Mouse (Mus musculus) thymus, adult 2 months (tissue): ENCODE results near the gene Trmt2a. TPM values are rescaled to one million over a fixed set of nuclear protein-coding genes. Genes with fewer than 3 reads are reported as not detected.
A peak's percentile ranks its signal among the peaks of the same experiment; 100 is the strongest.

Experiments
- DNase-seq: peaks from one replicate; pipeline ENCODE4 v3.0.0; 2021
- H3K27ac ChIP-seq: fragments of 200-500 bp; 2 replicates; pipeline ENCODE4 v1.5.1; 2012; ENCODE audit warnings: low read length, control low read depth; ENCODE audit not compliant: control insufficient read depth, insufficient read depth
- H3K27me3 ChIP-seq: fragments of 200-500 bp; 2 replicates; pipeline ENCODE4 v1.6.1; 2012; ENCODE audit warnings: mild to moderate bottlenecking, low read length, moderate library complexity, mixed read lengths; ENCODE audit not compliant: control insufficient read depth, insufficient read depth
- H3K36me3 ChIP-seq: fragments of 200-500 bp; 2 replicates; pipeline ENCODE4 v1.6.1; 2012; ENCODE audit warnings: mild to moderate bottlenecking, low read length, moderate library complexity; ENCODE audit not compliant: control insufficient read depth, insufficient read depth
- H3K4me1 ChIP-seq: fragments of 200-500 bp; replicated peaks from 2 replicates; pipeline ENCODE4 v1.6.1; 2012; ENCODE audit warnings: low read length; ENCODE audit not compliant: control insufficient read depth, insufficient read depth
- H3K4me3 ChIP-seq: fragments of 200-500 bp; 2 replicates; pipeline ENCODE4 v1.5.1; 2012; ENCODE audit warnings: mild to moderate bottlenecking, low read length, control low read depth, moderate library complexity; ENCODE audit not compliant: control insufficient read depth, insufficient read depth
- CTCF ChIP-seq: fragments of 200-500 bp; IDR thresholded peaks from 2 replicates; pipeline ENCODE4 v1.5.1; 2012; ENCODE audit warnings: mild to moderate bottlenecking, control low read depth, low read length, moderate library complexity, borderline replicate concordance; ENCODE audit not compliant: control insufficient read depth, poor library complexity, insufficient read depth; ENCODE audit errors: extremely low read depth
- POLR2A ChIP-seq: fragments of 200-500 bp; IDR thresholded peaks from 2 replicates; pipeline ENCODE4 v1.6.1; 2012; ENCODE audit warnings: mild to moderate bottlenecking, low read length, control low read depth, moderate library complexity; ENCODE audit not compliant: control insufficient read depth, poor library complexity, insufficient read depth; ENCODE audit errors: extremely low read depth
- WGBS: fragments of 180-500 bp; shearing (Covaris S2); methylation state at CpG from one replicate; pipeline ENCODE4 v1.1.7; 2018; 5-methylcytosine and 5-hydroxymethylcytosine counted together
- polyA plus RNA-seq: library from polyadenylated mRNA; depleted of rRNA; stranded (reverse); fragments of >200 nt; gene quantifications from 2 replicates; pipeline ENCODE4 v1.2.3, GENCODE M21; 2012

The Trmt2a gene
- polyA plus RNA-seq, 1 experiment, result 98.4 TPM

DNA sequence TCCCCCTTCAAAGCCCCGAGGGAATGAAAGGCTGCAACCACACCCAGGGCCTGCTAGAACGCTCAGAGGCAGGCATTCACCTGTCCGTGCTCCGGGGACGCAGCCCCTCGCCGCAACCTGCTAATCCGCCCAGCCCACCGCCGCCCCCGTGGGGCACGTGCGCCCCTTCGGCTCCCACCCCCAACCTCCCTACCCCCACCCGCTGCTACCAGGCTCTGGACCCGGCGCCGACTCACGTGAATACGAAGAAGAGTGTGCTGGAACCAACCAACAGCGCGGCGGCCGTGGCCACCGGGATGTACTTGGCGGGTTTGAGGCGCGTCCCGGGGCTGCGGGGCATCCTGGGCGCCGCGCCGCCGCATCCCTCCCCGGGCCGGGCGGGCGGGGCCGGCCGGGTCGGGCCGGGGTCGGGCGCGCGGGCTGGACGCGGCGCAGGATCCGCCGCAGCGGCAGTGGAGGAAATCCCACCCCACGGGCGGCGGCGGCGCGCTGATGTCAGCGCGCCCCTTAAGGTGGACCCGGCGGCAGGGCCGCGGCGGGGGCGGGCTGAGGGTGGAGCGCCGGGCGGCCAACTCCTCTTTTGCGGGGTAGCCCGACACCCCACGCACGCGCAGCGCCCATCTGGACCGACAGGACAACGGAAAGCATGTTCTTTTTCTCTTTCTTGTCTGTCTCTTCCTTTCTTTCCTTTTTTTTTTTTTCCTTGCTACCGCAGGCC, 13.6 kb upstream of the Trmt2a start, which contains the start of gene Zdhhc8:
Gene Zdhhc8, minus strand, starts transcription at position 466 of the 718 bp plus-strand sequence.
- DNase-seq, result peak; percentile 65
- WGBS, result under 1% methylated on average over 73 of the region's 79 CpGs

DNA sequence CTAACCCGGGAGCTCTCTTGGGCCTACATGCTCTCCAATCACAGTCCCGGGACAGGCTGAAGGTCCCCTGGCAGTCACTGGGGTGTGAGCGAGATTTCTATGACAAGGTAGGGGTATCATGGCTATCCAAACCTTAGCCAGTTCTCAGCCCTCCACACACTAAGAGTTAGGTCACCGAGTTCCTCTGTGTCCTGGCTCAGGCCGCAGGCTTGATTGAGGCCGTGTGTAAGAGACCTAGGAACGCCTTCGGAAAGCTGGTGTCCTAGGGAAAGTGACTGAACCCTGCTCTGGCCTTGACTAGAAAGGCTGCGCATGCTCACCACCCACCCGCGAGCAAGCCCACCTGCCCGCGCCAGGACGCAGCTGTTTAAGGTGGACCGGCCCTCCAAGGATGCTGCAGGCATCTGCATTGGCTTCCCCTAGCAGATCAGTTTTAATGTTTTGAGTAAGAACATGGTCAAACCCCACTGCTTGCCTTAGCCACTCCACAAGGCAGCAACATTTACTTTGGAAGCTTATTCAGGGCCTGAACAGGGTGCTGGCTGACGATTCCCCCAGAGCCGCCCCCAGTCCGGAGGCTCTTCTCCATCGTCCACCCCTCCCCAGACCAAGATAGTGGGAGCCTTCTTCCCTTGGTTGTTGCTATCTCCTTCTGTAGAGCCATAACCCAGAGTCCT, 13.0 kb upstream of the Trmt2a start:
- TF ChIP-seq CTCF, result no peak
- no peak for TF ChIP-seq POLR2A
- peak overlapping the region; percentile 72; the same call in 1 of the 2 replicates for H3K27ac ChIP-seq
- H3K4me1 ChIP-seq, result peaks cover 43% of the 10 kb centered on the region
- peak overlapping the region; percentile 80 for H3K4me3 ChIP-seq
- peaks cover 12% of the 10 kb centered on the region for H3K36me3 ChIP-seq
- 21% methylated on average over 19 of the region's 19 CpGs for WGBS
- DNase-seq, result peak; percentile 61
- no peaks in the 10 kb centered on the region for H3K27me3 ChIP-seq

More for the DNA sequence above, 13.6 kb upstream of the Trmt2a start, which contains the start of gene Zdhhc8:
- no peak for TF ChIP-seq POLR2A
- TF ChIP-seq CTCF, result 0 out of 2 replicates have a peak, but pooled peaks have one; percentile 5
- Histone ChIP-seq H3K27me3 (no peaks in the 10 kb centered on the region), H3K36me3 (peaks cover 5% of the 10 kb centered on the region), H3K4me1 (peaks cover 50% of the 10 kb centered on the region), H3K4me3 (peak within 1 kb of the TSS; percentile 80), H3K27ac (peak within 1 kb of the TSS; percentile 85)

DNA sequence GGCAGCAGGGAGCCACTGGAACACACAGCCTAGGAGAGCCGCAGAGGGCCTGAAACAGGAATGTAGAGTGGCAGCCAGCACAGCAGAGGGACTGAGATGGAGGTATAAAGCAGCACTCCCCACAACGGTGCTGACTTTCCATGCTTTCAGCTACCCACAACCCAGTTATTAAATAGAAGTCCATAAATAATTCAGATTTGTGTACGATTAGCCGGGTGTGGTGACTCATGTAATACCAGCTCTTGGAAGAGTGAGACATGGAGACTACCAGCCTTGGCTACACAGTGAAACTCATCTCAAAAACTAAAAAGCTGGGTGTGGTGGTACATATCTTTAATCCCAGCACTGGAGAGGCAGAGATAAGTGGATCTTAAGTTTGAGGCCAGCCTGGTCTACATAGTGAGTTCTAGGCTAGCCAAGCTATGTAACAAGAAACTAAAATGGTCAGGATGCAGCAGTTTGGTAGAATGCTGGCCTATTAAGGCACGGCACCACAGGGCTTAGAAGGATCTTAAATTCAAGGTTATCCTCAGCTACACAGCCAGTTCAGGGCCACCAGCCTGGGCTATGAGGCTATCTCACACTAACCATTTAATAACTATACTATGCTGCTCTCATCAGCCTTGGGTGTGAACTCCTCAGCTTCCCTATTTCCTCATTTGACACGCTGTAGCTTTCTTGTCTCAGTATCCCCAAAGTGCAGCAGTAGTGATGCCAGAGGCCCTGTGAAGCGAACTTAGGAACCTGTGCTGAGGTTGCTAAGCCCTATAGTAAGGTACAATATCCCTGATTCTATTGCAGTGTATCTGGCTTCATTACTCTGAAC, 11.6 kb upstream of the Trmt2a start:
- Histone ChIP-seq H3K27me3 (no peaks in the 10 kb centered on the region), H3K27ac (no peak overlapping the region), H3K36me3 (peaks cover 25% of the 10 kb centered on the region), H3K4me3 (no peak overlapping the region), H3K4me1 (peaks cover 29% of the 10 kb centered on the region)
- no peak for TF ChIP-seq POLR2A
- no peak for TF ChIP-seq CTCF
- no peak for DNase-seq
- 95% methylated on average over 7 of the region's 7 CpGs for WGBS

DNA sequence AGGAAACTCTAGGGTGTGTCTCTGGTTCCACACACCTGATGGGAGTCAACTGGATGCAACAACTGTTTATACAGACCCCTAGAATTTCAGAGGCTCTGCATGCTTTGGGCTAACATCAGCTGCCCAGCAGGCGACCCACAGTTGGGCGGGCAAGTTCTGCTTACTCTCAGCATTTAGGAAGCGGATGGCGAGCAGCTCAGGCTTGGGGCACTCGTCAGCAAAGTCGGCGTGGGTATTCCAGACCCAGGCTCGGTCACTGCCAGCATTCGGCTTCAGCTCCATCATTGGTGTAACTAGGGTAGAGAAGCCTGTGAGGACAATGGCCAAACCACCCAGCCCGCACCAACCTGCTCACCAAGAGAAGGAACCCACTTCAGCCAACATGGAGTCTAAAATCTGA, 6.9 kb upstream of the Trmt2a start:
- Histone ChIP-seq H3K27ac (no peak overlapping the region), H3K36me3 (peaks cover 62% of the 10 kb centered on the region), H3K4me1 (no peaks in the 10 kb centered on the region), H3K4me3 (no peak overlapping the region), H3K27me3 (no peaks in the 10 kb centered on the region)
- 97% methylated on average over 10 of the region's 10 CpGs for WGBS
- DNase-seq, result no peak
- TF ChIP-seq POLR2A (no peak), CTCF (no peak)

DNA sequence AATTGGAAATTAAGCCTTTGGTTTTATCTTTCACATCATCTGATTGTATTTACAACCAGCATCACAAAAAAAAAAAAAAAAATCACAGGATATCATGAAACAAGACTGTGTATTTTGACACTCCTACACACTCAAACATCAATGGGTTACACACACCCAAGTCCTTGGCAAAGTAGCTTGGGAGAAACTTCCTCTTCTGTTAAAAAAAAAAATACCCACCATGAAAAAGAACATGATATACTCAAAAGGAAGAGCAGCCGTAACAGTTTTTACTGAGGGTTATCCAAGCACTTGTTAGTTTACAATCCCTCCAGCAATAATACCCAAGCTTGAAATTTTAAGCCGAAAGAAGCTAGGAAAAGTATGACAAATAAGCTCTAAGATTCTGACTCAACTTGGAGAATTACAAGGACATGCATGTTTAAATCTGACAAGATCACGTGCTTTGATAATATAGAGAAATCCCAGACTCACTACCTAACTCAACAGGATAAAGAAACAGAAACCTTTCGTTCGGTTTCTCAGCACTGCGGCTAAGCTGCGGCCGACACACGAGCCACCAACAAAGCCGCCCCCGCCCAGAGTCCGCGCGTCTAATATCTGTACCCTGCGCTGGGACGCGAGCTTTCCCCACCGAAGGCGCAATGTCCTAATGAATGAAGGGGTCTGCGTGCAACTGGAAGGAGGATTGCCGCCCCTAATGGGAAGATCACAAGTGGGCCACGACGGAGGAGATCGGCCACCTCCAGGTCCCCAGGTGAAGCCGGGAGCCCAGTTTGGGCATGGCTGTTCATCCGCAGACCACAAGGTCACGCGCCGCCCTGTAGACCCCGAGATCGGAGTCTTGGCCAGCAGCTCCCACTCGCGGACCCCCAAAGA, 719 bp upstream of the Trmt2a start:
- H3K27me3 ChIP-seq, result no peaks in the 10 kb centered on the region
- H3K4me1 ChIP-seq, result peaks cover 17% of the 10 kb centered on the region
- DNase-seq, result no peak
- TF ChIP-seq CTCF (no peak), POLR2A (no peak)
- 1% methylated on average over 33 of the region's 33 CpGs for WGBS
- H3K27ac ChIP-seq, result no peak overlapping the region
- peak overlapping the region; percentile 76 for H3K4me3 ChIP-seq
- H3K36me3 ChIP-seq, result peaks cover 39% of the 10 kb centered on the region
